Mouse (Mus musculus) forebrain, embryonic 10.5 days (tissue): ENCODE measurements around the gene Rack1. TPM values are rescaled to one million over a fixed set of nuclear protein-coding genes. Genes with fewer than 3 reads are reported as not detected.
"Not testable (repeated sequence)": the region's sequence is repeated elsewhere in the genome, so short reads cannot be mapped to it uniquely, and the experiment has no call there.

Source experiments
- DNase-seq: peaks from one replicate; pipeline ENCODE4 v3.0.0-alpha.2; 2017; ENCODE audit warnings: low spot score; ENCODE audit errors: extremely low spot score
- H3K27ac ChIP-seq: fragments of 300-500 bp; sonication (generic); 2 replicates; pipeline ENCODE4 v1.5.1; 2016; ENCODE audit warnings: mild to moderate bottlenecking
- H3K27me3 ChIP-seq: fragments of 300-500 bp; sonication (generic); 2 replicates; pipeline ENCODE4 v1.6.1; 2016; ENCODE audit warnings: mild to moderate bottlenecking; ENCODE audit not compliant: poor library complexity, severe bottlenecking
- H3K36me3 ChIP-seq: fragments of 300-500 bp; sonication (generic); replicated peaks from 2 replicates; pipeline ENCODE4 v1.6.1; 2016; ENCODE audit warnings: mild to moderate bottlenecking, moderate library complexity
- H3K4me1 ChIP-seq: fragments of 300-500 bp; sonication (generic); 2 replicates; pipeline ENCODE4 v1.6.1; 2016
- H3K4me3 ChIP-seq: fragments of 300-500 bp; sonication (generic); 2 replicates; pipeline ENCODE4 v1.5.1; 2016; ENCODE audit warnings: mild to moderate bottlenecking, moderate library complexity
- H3K9me3 ChIP-seq: fragments of 300-500 bp; sonication (generic); 2 replicates; pipeline ENCODE4 v1.6.1; 2016; ENCODE audit warnings: mild to moderate bottlenecking, moderate library complexity
- WGBS: fragments of 180-500 bp; shearing (Covaris S2); methylation state at CpG from one replicate; pipeline ENCODE4 v1.1.7; 2016; 5-methylcytosine and 5-hydroxymethylcytosine counted together
- polyA plus RNA-seq: library from polyadenylated mRNA; unstranded; fragments of >200 nt; fragmentation: Nextera tagmentation; extraction: Ambion mirVana; gene quantifications from 2 replicates; pipeline ENCODE4 v1.2.1, GENCODE M21; 2016

Gene Rack1
- polyA plus RNA-seq, 1 experiment from 2014 or later = 861 TPM

GRCm38 (mm10) chr11:48838879-48839680, 38.9 kb downstream of the Rack1 start:
- Histone ChIP-seq H3K4me1 (peaks cover 32% of the 10 kb centered on the region), H3K9me3 (no peaks in the 10 kb centered on the region), H3K27me3 (peaks cover 57% of the 10 kb centered on the region), H3K27ac (no peak overlapping the region), H3K36me3 (no peaks in the 10 kb centered on the region), H3K4me3 (peak overlapping the region; percentile 88)
- no peak for DNase-seq
- 68% methylated on average over 10 of the region's 10 CpGs for WGBS

GRCm38 (mm10) chr11:48840805-48841204, 40.7 kb downstream of the Rack1 start:
- no peaks in the 10 kb centered on the region for H3K9me3 ChIP-seq
- H3K27ac ChIP-seq = no peak overlapping the region
- DNase-seq = no peak
- peaks cover 57% of the 10 kb centered on the region for H3K27me3 ChIP-seq
- H3K4me1 ChIP-seq = peaks cover 24% of the 10 kb centered on the region
- H3K36me3 ChIP-seq = no peaks in the 10 kb centered on the region
- no peak overlapping the region for H3K4me3 ChIP-seq

- Histone ChIP-seq H3K4me1 (peaks cover 24% of the 10 kb centered on the region), H3K27me3 (peaks cover 53% of the 10 kb centered on the region), H3K27ac (no peak overlapping the region), H3K4me3 (no peak overlapping the region), H3K9me3 (no peaks in the 10 kb centered on the region), H3K36me3 (no peaks in the 10 kb centered on the region)
- 91% methylated on average over 5 of the region's 5 CpGs for WGBS
- DNase-seq = no peak
These were observed 41.1 kb downstream of the Rack1 start for GRCm38 (mm10) chr11:48841213-48841612.

GRCm38 (mm10) chr11:48842378-48842792, 42.3 kb downstream of the Rack1 start:
- peaks cover 41% of the 10 kb centered on the region for H3K27me3 ChIP-seq
- WGBS = 76% methylated on average over 4 of the region's 4 CpGs

GRCm38 (mm10) chr11:48843202-48843601, 43.1 kb downstream of the Rack1 start:
- no peaks in the 10 kb centered on the region for H3K36me3 ChIP-seq
- H3K9me3 ChIP-seq = no peaks in the 10 kb centered on the region
- H3K4me1 ChIP-seq = peaks cover 6% of the 10 kb centered on the region
- H3K4me3 ChIP-seq = no peak overlapping the region
- WGBS = 85% methylated on average over 11 of the region's 11 CpGs
- no peak overlapping the region for H3K27ac ChIP-seq
- H3K27me3 ChIP-seq = peaks cover 47% of the 10 kb centered on the region
- DNase-seq = no peak

More at GRCm38 (mm10) chr11:48842378-48842792, 42.3 kb downstream of the Rack1 start:
- no peak for DNase-seq
- Histone ChIP-seq H3K9me3 (no peaks in the 10 kb centered on the region), H3K36me3 (no peaks in the 10 kb centered on the region), H3K4me3 (no peak overlapping the region), H3K4me1 (peaks cover 14% of the 10 kb centered on the region), H3K27ac (no peak overlapping the region)

- Histone ChIP-seq H3K4me1 (no peaks in the 10 kb centered on the region), H3K27me3 (peaks cover 47% of the 10 kb centered on the region), H3K9me3 (no peaks in the 10 kb centered on the region), H3K4me3 (no peak overlapping the region), H3K36me3 (no peaks in the 10 kb centered on the region), H3K27ac (no peak overlapping the region)
- DNase-seq = no peak
- 62% methylated on average over 6 of the region's 6 CpGs for WGBS
These were observed 44.2 kb downstream of the Rack1 start for GRCm38 (mm10) chr11:48844309-48844708.

- 41% methylated on average over 13 of the region's 13 CpGs for WGBS
- no peak for DNase-seq
- Histone ChIP-seq H3K4me3 (no peak overlapping the region), H3K9me3 (no peaks in the 10 kb centered on the region), H3K36me3 (no peaks in the 10 kb centered on the region), H3K27me3 (peaks cover 47% of the 10 kb centered on the region), H3K4me1 (no peaks in the 10 kb centered on the region), H3K27ac (no peak overlapping the region)
These were observed 45.2 kb downstream of the Rack1 start for GRCm38 (mm10) chr11:48845244-48845815.

GRCm38 (mm10) chr11:48846362-48846761, 46.2 kb downstream of the Rack1 start:
- H3K4me3 ChIP-seq, H3K27ac ChIP-seq, DNase-seq, H3K9me3 ChIP-seq, H3K4me1 ChIP-seq, H3K36me3 ChIP-seq: not testable (repeated sequence)
- H3K27me3 ChIP-seq = peaks cover 51% of the 10 kb centered on the region
- WGBS = 71% methylated on average over 2 of the region's 2 CpGs

GRCm38 (mm10) chr11:48846881-48847280, 46.7 kb downstream of the Rack1 start:
- WGBS = 72% methylated on average over 5 of the region's 5 CpGs
- no peak for DNase-seq
- Histone ChIP-seq H3K4me1 (no peaks in the 10 kb centered on the region), H3K9me3 (peaks cover 8% of the 10 kb centered on the region; the same call in 1 of the 2 replicates), H3K27me3 (peaks cover 51% of the 10 kb centered on the region), H3K27ac (no peak overlapping the region), H3K4me3 (no peak overlapping the region), H3K36me3 (no peaks in the 10 kb centered on the region)

- Histone ChIP-seq H3K4me3 (no peak overlapping the region), H3K36me3 (no peaks in the 10 kb centered on the region), H3K4me1 (peaks cover 22% of the 10 kb centered on the region), H3K27ac (no peak overlapping the region), H3K9me3 (peaks cover 8% of the 10 kb centered on the region; the same call in 1 of the 2 replicates), H3K27me3 (peaks cover 49% of the 10 kb centered on the region)
- 63% methylated on average over 2 of the region's 2 CpGs for WGBS
- DNase-seq = no peak
These were observed 50.1 kb downstream of the Rack1 start for GRCm38 (mm10) chr11:48850240-48850639.

- H3K9me3 ChIP-seq = peaks cover 8% of the 10 kb centered on the region; the same call in 1 of the 2 replicates
- no peaks in the 10 kb centered on the region for H3K36me3 ChIP-seq
- no peak overlapping the region for H3K27ac ChIP-seq
- 77% methylated on average over 4 of the region's 4 CpGs for WGBS
- H3K27me3 ChIP-seq = peaks cover 45% of the 10 kb centered on the region
- no peak for DNase-seq
- no peak overlapping the region for H3K4me3 ChIP-seq
- H3K4me1 ChIP-seq = peaks cover 22% of the 10 kb centered on the region
These were observed 51.3 kb downstream of the Rack1 start for GRCm38 (mm10) chr11:48851270-48851995.

- DNase-seq = no peak
- Histone ChIP-seq H3K9me3 (peaks cover 8% of the 10 kb centered on the region; the same call in 1 of the 2 replicates), H3K27me3 (peaks cover 45% of the 10 kb centered on the region), H3K4me3 (peak overlapping the region; percentile 70; the same call in 1 of the 2 replicates), H3K4me1 (peaks cover 22% of the 10 kb centered on the region), H3K36me3 (no peaks in the 10 kb centered on the region), H3K27ac (no peak overlapping the region)
- 78% methylated on average over 4 of the region's 4 CpGs for WGBS
These were observed 52.1 kb downstream of the Rack1 start for GRCm38 (mm10) chr11:48852190-48852589.
